Mouse (Mus musculus) liver, embryonic 13.5 days (tissue): ENCODE measurements around the gene Faap20. TPM values are rescaled to one million over a fixed set of nuclear protein-coding genes. Genes with fewer than 3 reads are reported as not detected.
A peak's percentile ranks its signal among the peaks of the same experiment; 100 is the strongest.

Experiments used
- ATAC-seq: fragments of 200-750 bp; cut with Nextera tagmentation; 2 replicates; pipeline ENCODE4 v1.8.0; 2017; ENCODE audit warnings: low read depth, mild to moderate bottlenecking, moderate number of reproducible peaks, moderate library complexity
- DNase-seq: peaks from one replicate; pipeline ENCODE4 v3.0.0; 2022
- H3K27ac ChIP-seq: fragments of 300-500 bp; sonication (generic); 2 replicates; pipeline ENCODE4 v1.5.1; 2015; ENCODE audit warnings: moderate library complexity, mild to moderate bottlenecking, inconsistent platforms
- H3K27me3 ChIP-seq: fragments of 300-500 bp; sonication (generic); 2 replicates; pipeline ENCODE4 v1.6.1; 2015; ENCODE audit warnings: mild to moderate bottlenecking, inconsistent platforms
- H3K36me3 ChIP-seq: fragments of 300-500 bp; sonication (generic); 2 replicates; pipeline ENCODE4 v1.6.1; 2015; ENCODE audit warnings: mild to moderate bottlenecking, inconsistent platforms
- H3K4me1 ChIP-seq: fragments of 300-500 bp; sonication (generic); replicated peaks from 2 replicates; pipeline ENCODE4 v1.6.1; 2015; ENCODE audit warnings: inconsistent platforms
- H3K4me2 ChIP-seq: fragments of 300-500 bp; sonication (generic); 2 replicates; pipeline ENCODE4 v1.6.1; 2015; ENCODE audit warnings: inconsistent platforms, mild to moderate bottlenecking, moderate library complexity
- H3K4me3 ChIP-seq: fragments of 300-500 bp; sonication (generic); replicated peaks from 2 replicates; pipeline ENCODE4 v1.5.1; 2015; ENCODE audit warnings: mild to moderate bottlenecking, inconsistent platforms
- H3K9ac ChIP-seq: fragments of 300-500 bp; sonication (generic); 2 replicates; pipeline ENCODE4 v1.6.1; 2015; ENCODE audit warnings: mild to moderate bottlenecking, inconsistent platforms
- H3K9me3 ChIP-seq: fragments of 300-500 bp; sonication (generic); replicated peaks from 2 replicates; pipeline ENCODE4 v1.6.1; 2016; ENCODE audit warnings: inconsistent platforms
- WGBS: fragments of 180-500 bp; shearing (Covaris S2); methylation state at CpG from one replicate; pipeline ENCODE4 v1.1.7; 2015; ENCODE audit not compliant: insufficient replicate concordance; 5-methylcytosine and 5-hydroxymethylcytosine counted together
- polyA plus RNA-seq: library from polyadenylated mRNA; unstranded; fragments of >200 nt; fragmentation: Nextera tagmentation; extraction: Ambion mirVana; gene quantifications from 2 replicates; pipeline ENCODE4 v1.2.1, GENCODE M21; 2015

The Faap20 gene
- polyA plus RNA-seq, 1 experiment from 2014 or later: 23.4 TPM

DNA sequence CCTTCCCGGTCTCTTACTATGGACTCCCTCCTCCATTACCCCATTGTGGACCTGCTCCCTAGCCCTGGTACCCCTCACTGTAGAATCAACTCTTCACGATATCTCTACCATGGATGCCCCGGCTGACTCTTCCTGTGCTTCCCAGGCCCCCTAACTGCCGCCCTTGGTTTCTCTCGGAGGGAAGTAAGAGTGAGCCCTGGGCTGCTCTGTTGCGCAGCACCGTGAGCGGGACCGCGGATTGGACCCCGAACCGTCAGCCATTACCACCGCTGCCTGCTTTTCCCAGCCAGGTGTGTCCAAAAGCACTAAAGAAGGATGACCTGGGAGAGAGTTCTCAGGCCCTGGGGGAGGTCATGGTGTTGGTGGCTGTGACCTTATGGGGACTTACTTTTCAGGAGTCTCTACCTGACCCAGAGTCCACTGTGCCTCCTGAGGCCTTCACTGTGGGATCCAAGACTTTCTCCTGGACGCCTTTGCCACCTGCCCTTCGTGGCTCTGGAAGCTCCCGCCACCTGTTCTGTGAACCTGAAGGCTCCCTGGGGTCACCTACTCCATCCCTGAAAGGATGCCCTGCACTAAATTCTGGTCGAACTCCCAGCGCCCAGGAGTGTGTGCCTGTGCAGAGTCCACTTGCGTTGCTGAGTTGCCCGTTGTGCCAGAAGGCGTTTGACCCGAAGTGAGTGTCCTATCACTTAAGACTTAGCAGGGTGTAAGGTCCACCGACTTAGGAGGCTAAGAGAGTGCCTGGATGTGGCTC is 937 bp downstream of the Faap20 start:
- WGBS: 24% methylated on average over 23 of the region's 23 CpGs
- ATAC-seq: peak; percentile 22
- Histone ChIP-seq H3K27me3 (no peaks in the 10 kb centered on the region), H3K36me3 (no peaks in the 10 kb centered on the region), H3K9ac (peak overlapping the region; percentile 78), H3K9me3 (no peaks in the 10 kb centered on the region), H3K27ac (peak overlapping the region; percentile 84), H3K4me3 (peak overlapping the region; percentile 69), H3K4me2 (peak overlapping the region; percentile 93), H3K4me1 (peaks cover 46% of the 10 kb centered on the region)
- DNase-seq: no peak

DNA sequence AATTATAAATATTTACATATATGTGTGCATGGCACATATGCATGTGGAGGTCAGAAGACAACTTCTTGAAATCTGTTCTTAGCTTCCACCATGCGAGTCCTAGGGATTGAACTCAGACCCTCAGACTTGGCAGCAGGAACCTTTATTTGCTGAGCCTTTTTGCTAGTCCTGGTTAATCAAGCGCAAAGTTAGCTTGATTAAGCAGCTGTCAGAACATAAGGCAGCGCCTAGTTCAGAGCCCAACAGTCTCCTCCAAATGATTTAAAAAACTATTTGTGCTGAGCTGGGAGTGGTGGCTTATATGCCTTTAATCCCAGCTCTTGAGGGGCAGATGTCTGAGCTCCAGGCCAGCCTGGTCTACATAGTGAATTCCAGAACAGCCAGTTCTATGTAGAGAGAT is 1.5 kb downstream of the Faap20 start:
- no peaks in the 10 kb centered on the region; the same call in 1 of the 2 replicates for H3K36me3 ChIP-seq
- WGBS: 72% methylated on average over 3 of the region's 3 CpGs
- no peak overlapping the region for H3K9ac ChIP-seq
- H3K4me2 ChIP-seq: peak overlapping the region; percentile 93
- H3K4me1 ChIP-seq: peaks cover 40% of the 10 kb centered on the region
- DNase-seq (no peak), ATAC-seq (no peak)
- no peak overlapping the region for H3K27ac ChIP-seq
- H3K27me3 ChIP-seq: no peaks in the 10 kb centered on the region
- no peaks in the 10 kb centered on the region for H3K9me3 ChIP-seq
- peak overlapping the region; percentile 69 for H3K4me3 ChIP-seq

DNA sequence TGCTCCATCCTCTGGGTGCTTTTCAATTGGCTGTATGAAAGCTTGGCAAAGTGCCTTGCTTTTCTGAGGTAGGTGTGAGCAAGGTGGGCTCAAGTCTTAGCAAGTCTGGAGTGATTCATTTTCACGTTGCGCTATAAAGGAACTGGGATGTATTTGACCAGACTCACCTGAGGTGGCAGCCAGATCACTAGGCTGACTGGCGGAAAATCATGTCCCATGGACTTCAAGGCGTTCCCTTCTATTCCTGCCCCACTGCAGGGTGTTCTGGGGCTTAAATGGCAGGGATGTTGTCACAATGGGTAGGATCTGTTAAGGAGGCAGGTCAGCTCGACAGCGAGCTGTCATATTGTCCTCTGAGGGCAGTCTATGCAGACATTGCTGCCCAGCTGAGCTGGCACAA is 2.7 kb downstream of the Faap20 start:
- Histone ChIP-seq H3K36me3 (no peaks in the 10 kb centered on the region; the same call in 1 of the 2 replicates), H3K27me3 (no peaks in the 10 kb centered on the region), H3K9ac (no peak overlapping the region), H3K4me3 (no peak overlapping the region), H3K27ac (no peak overlapping the region), H3K4me2 (no peak overlapping the region), H3K9me3 (no peaks in the 10 kb centered on the region), H3K4me1 (peaks cover 37% of the 10 kb centered on the region)
- WGBS: 78% methylated on average over 6 of the region's 6 CpGs
- no peak for ATAC-seq
- no peak for DNase-seq

DNA sequence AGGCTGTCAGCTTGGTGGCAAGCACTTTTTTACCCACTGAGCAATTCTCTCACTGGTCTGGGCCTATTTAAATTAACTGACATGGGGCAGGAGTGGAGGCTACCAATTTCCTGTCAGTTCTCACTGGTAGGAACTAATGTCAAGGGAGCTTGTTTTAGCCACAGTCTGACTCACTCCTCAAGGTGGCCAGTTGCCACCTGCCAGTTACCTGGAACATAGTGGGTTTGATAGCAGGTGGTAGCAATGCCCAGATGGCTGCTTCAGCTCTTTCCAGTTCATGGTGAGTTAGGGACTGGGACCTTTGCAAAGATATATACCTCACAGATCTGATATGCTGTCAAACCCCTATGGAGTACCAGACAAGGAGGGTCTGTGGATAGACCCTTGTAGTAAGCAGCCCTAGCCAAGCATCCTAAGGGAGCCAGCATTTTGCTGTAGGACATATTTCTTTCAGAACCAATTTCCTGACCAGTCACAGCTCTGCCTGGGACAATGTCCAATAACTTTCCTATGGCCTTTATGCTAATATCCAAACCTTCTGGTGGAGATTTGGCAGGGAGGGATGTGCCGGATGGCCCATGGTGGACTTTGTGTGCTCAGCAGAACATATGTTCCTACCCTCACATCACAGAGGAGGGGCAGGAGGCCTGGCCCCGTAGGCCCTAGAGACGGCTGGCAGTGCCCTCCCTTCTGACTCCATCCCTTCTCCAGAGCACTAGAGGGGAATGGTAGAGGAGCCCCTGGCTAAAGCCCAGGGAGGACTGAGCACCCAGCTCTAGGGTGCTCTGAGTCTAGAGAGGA is 15.1 kb downstream of the Faap20 start:
- H3K4me1 ChIP-seq: no peaks in the 10 kb centered on the region
- H3K4me3 ChIP-seq: no peak overlapping the region
- H3K4me2 ChIP-seq: no peak overlapping the region
- 65% methylated on average over 3 of the region's 3 CpGs for WGBS
- no peak overlapping the region for H3K9ac ChIP-seq
- H3K36me3 ChIP-seq: 0 out of 2 replicates have a peak, but pooled peaks cover 2% of the 10 kb centered on the region
- 0 out of 2 replicates have a peak, but pooled peaks cover 4% of the 10 kb centered on the region for H3K27me3 ChIP-seq
- H3K9me3 ChIP-seq: no peaks in the 10 kb centered on the region
- ATAC-seq: no peak
- no peak for DNase-seq
- no peak overlapping the region for H3K27ac ChIP-seq

DNA sequence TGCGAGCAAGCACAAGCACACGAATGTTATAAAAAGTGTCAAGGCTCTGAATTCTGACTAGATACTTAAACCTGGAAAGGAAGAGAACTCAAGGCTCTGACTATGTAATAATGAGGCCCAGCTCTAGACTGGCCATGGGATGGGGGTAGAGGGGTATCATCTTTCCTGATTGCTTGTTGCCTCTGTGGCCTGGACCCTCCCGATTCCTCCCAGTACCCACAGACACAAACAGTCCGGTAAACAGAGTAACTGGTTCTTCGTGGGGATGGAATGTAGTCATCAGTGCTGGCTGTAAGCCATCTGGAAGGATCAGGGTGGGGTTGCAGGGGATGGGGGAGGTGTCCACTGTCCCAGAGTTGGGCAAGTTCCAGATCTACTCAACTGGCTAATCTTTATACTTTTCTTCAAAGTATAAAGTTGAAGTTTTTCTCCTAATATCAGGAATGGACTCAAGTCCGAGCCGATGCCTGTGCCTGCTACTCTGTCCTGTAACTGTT is 17.5 kb downstream of the Faap20 start:
- DNase-seq (no peak), ATAC-seq (no peak)
- H3K9me3 ChIP-seq: no peaks in the 10 kb centered on the region
- 63% methylated on average over 7 of the region's 7 CpGs for WGBS
- no peak overlapping the region for H3K9ac ChIP-seq
- no peak overlapping the region for H3K4me2 ChIP-seq
- 0 out of 2 replicates have a peak, but pooled peaks cover 4% of the 10 kb centered on the region for H3K27me3 ChIP-seq
- H3K4me3 ChIP-seq: no peak overlapping the region
- H3K27ac ChIP-seq: no peak overlapping the region
- H3K4me1 ChIP-seq: no peaks in the 10 kb centered on the region
- no peaks in the 10 kb centered on the region for H3K36me3 ChIP-seq

DNA sequence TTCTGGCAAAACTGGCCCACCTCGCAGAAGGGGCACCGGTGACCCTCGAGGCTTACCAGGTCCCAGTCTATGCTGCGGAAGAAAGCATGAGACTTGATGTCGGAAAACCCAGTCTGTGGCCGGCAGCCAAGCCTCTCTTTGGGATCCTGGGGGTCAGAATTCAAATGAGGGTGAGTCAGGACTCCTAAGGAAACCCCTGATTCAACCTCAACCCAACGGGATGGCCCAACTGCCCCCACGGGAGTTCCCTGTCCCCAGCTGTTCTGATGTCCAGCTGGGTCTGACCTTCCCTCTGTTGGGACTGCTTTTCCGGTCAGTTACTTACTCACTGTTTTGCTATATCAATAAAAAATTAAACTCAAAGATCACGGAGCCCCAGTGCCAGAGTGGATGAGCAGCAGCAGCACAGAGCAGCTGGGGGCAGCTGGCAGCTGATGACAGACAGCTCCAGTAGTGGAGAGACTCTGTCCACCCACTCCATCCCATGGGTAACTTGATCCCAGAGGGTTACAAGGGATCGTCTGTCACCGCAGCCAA is 18.1 kb downstream of the Faap20 start:
- Histone ChIP-seq H3K27me3 (0 out of 2 replicates have a peak, but pooled peaks cover 4% of the 10 kb centered on the region), H3K4me3 (no peak overlapping the region), H3K9ac (no peak overlapping the region), H3K4me1 (no peaks in the 10 kb centered on the region), H3K27ac (no peak overlapping the region), H3K9me3 (no peaks in the 10 kb centered on the region), H3K4me2 (no peak overlapping the region), H3K36me3 (no peaks in the 10 kb centered on the region)
- 47% methylated on average over 12 of the region's 12 CpGs for WGBS
- ATAC-seq (no peak), DNase-seq (no peak)

DNA sequence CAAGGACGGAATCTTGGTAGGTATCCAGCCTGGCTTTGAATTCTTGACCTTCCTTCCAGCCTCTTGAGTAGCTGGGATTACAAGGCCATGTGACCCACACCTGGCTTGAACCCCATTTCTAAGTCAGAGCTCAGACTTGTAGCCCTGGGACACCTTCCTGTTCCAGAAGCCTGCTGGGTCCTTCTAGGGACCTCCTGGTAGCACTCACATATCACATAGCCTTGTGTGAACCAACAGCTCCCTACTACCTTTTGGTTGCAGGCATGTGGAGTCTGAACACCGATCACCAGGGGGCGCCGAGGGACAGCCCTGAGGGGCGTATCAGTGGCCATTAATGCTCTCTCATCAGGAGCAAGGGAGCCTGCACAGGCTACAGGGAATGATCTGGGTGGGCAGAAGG is 18.8 kb downstream of the Faap20 start:
- 15% methylated on average over 5 of the region's 5 CpGs for WGBS
- H3K36me3 ChIP-seq: no peaks in the 10 kb centered on the region
- no peak overlapping the region for H3K4me3 ChIP-seq
- DNase-seq: peak; percentile 20
- H3K9ac ChIP-seq: no peak overlapping the region
- no peak for ATAC-seq
- no peaks in the 10 kb centered on the region for H3K9me3 ChIP-seq
- no peak overlapping the region for H3K4me2 ChIP-seq
- 0 out of 2 replicates have a peak, but pooled peaks cover 4% of the 10 kb centered on the region for H3K27me3 ChIP-seq
- H3K4me1 ChIP-seq: no peaks in the 10 kb centered on the region
- H3K27ac ChIP-seq: no peak overlapping the region

DNA sequence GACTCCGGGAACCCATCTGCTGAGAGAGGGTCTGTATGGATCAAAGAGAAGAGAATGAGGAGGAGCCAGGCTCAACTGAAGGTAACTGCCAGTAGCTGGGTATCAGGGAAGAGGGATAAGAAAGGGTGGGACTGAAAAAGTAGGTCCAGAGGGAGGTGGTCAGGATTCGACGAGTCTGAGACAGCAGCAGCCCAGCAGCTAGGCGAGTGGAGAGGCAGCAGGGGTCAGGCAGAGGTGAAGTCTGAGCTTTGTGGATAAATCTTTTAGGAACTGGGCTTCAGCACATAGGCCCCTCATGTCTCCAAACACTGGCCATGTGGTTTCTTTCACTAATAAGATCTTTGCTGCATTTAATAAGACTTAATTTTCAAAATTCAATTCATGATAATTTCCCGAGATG is 24.8 kb downstream of the Faap20 start:
- WGBS: 45% methylated on average over 5 of the region's 5 CpGs
- Histone ChIP-seq H3K27ac (no peak overlapping the region), H3K4me3 (no peak overlapping the region), H3K4me1 (no peaks in the 10 kb centered on the region), H3K36me3 (no peaks in the 10 kb centered on the region), H3K4me2 (no peak overlapping the region), H3K9ac (no peak overlapping the region), H3K9me3 (no peaks in the 10 kb centered on the region), H3K27me3 (no peaks in the 10 kb centered on the region)
- DNase-seq: no peak
- ATAC-seq: no peak

DNA sequence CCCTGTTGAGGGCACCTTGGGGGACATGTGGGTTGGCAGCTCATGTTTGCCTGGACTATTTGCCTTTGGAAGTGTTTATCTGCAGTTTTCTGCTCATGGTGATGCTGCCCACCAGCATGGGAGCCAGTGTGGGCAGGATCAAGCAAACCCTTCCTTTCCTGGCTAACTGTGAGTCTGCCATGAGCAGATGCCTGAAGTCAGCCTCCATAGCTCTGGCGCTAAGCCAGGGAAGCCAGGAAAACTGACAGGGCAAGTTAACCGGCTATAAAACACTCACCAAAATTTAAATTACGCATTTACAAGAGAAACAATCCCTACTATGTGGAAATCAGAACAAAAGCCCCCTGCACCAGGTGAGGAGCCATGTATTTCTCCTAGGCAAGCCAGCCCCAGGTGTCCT is 25.2 kb downstream of the Faap20 start:
- no peak overlapping the region for H3K9ac ChIP-seq
- H3K4me2 ChIP-seq: no peak overlapping the region
- H3K9me3 ChIP-seq: no peaks in the 10 kb centered on the region
- DNase-seq (no peak), ATAC-seq (no peak)
- WGBS: 54% methylated on average over 3 of the region's 3 CpGs
- no peaks in the 10 kb centered on the region for H3K4me1 ChIP-seq
- no peak overlapping the region for H3K4me3 ChIP-seq
- no peak overlapping the region for H3K27ac ChIP-seq
- no peaks in the 10 kb centered on the region for H3K36me3 ChIP-seq
- no peaks in the 10 kb centered on the region for H3K27me3 ChIP-seq

DNA sequence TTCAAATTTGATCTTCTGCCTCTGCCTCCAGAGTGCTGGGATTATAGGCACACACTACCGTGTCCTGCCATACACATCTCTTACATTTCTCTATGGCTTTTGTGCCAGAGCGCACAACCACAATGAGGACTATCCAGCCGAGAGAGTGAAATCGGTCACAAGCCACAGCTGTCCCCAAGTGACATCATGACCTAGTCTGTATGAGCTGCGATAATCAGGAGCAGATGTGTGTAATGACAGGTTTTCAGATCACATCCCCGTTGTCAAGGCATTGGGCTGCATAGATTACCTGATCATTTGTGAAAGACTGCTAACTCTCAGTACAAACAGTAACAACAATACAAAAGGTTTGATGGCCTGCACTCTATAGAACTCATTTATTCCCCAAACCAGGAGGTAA is 28.4 kb downstream of the Faap20 start:
- no peaks in the 10 kb centered on the region for H3K27me3 ChIP-seq
- H3K27ac ChIP-seq: no peak overlapping the region
- no peak for ATAC-seq

DNA sequence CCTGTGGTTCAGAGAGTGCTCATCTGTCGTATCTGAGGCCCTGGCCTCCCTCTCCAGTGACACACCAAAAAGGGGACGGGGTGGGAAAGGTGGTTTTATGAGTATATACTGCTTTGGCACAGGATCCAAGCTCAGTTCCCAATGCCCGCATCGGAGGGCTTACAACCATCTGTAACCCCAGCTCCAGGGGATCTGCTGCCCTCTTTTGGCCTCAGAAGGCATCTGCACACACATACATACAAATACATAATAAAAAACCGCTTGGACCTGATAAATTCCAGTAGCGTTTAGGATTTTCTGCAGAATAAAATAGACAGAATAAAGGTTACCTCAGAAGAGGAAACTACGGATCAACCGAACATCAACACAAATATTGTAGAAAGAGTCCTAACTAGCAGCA is 29.5 kb downstream of the Faap20 start:
- ATAC-seq: no peak
- no peak overlapping the region for H3K27ac ChIP-seq

More for the DNA sequence above, 28.4 kb downstream of the Faap20 start:
- WGBS: 70% methylated on average over 6 of the region's 6 CpGs
- no peak for DNase-seq
- Histone ChIP-seq H3K4me1 (peaks cover 3% of the 10 kb centered on the region; the same call in 1 of the 2 replicates), H3K4me3 (no peak overlapping the region), H3K9ac (no peak overlapping the region), H3K36me3 (no peaks in the 10 kb centered on the region), H3K9me3 (no peaks in the 10 kb centered on the region), H3K4me2 (no peak overlapping the region)

More for the DNA sequence above, 29.5 kb downstream of the Faap20 start:
- Histone ChIP-seq H3K9me3 (no peaks in the 10 kb centered on the region), H3K36me3 (no peaks in the 10 kb centered on the region), H3K4me2 (no peak overlapping the region), H3K9ac (no peak overlapping the region), H3K4me3 (no peak overlapping the region), H3K27me3 (no peaks in the 10 kb centered on the region), H3K4me1 (peaks cover 3% of the 10 kb centered on the region; the same call in 1 of the 2 replicates)
- DNase-seq: no peak
- WGBS: 61% methylated on average over 8 of the region's 8 CpGs
